Comparison of ENCODE assay signal across 17 mouse cellular contexts in genomic region chrX:146232795-146233194, GRCm38 (mm10).
"Had no signal": no experiment of that assay in that cellular context is flagged by ENCODE, and none has a peak within 500 bp of the region (broad histone marks: within the 10 kb centered on the region; RNA-seq: fewer than 3 reads in every experiment).

No protein-coding gene starts in this region.

- H3K9me3 ChIP-seq: neural tube, embryonic 12.5 days; neural tube, embryonic 13.5 days; neural tube, embryonic 15.5 days; stomach, embryonic 15.5 days had no signal

- DNase-seq: retina, postnatal 1 day; right cerebral cortex, adult 18-20 months; right cerebral cortex, postnatal 14 days; right cerebral cortex, postnatal 25 days; right cerebral cortex, postnatal 4 days; spleen, adult 18-20 months; thymus, adult 18-20 months; thymus, adult 2 months; thymus, postnatal 14 days; thymus, postnatal 25 days; thymus, postnatal 36 days; thymus, postnatal 4 days had no signal

- H3K9ac ChIP-seq: neural tube, embryonic 12.5 days; neural tube, embryonic 13.5 days; neural tube, embryonic 15.5 days; stomach, embryonic 15.5 days had no signal

- H3K36me3 ChIP-seq: neural tube, embryonic 12.5 days; neural tube, embryonic 13.5 days; neural tube, embryonic 15.5 days; stomach, embryonic 15.5 days had no signal

- H3K4me2 ChIP-seq: neural tube, embryonic 12.5 days; neural tube, embryonic 13.5 days; neural tube, embryonic 15.5 days; stomach, embryonic 15.5 days had no signal

- H3K27ac ChIP-seq: neural tube, embryonic 12.5 days; neural tube, embryonic 13.5 days; neural tube, embryonic 15.5 days; stomach, embryonic 15.5 days; stomach, postnatal 0 days had no signal

- H3K4me1 ChIP-seq: neural tube, embryonic 12.5 days; neural tube, embryonic 13.5 days; neural tube, embryonic 15.5 days; stomach, embryonic 15.5 days had no signal

- H3K4me3 ChIP-seq: neural tube, embryonic 12.5 days; neural tube, embryonic 13.5 days; neural tube, embryonic 15.5 days; stomach, embryonic 15.5 days had no signal

- H3K27me3 ChIP-seq: neural tube, embryonic 12.5 days; neural tube, embryonic 13.5 days; neural tube, embryonic 15.5 days; stomach, embryonic 15.5 days had no signal
